Mouse (Mus musculus): ENCODE measurements around the gene Pcna.
"Not testable (repeated sequence)": the region's sequence is repeated elsewhere in the genome, so short reads cannot be mapped to it uniquely, and the experiment has no call there.

The Pcna gene

GRCm38 (mm10) chr2:132252542-132253528 lies at the start of gene Pcna:
TSS of gene Pcna (minus strand) at chr2:132253314.
- peak; percentile 96 to 98 for DNase-seq

- no peak for DNase-seq
Observed at GRCm38 (mm10) chr2:132301436-132301835, 48.3 kb upstream of the Pcna start.

GRCm38 (mm10) chr2:132298250-132298649 lies 45.1 kb upstream of the Pcna start:
- no peak for DNase-seq

- DNase-seq: peak; percentile 22 to 58
Observed at GRCm38 (mm10) chr2:132293694-132294450, 40.8 kb upstream of the Pcna start.

GRCm38 (mm10) chr2:132292083-132292482 lies 39.0 kb upstream of the Pcna start:
- DNase-seq: no peak

- no peak for DNase-seq
Observed at GRCm38 (mm10) chr2:132291265-132291664, 38.2 kb upstream of the Pcna start.

GRCm38 (mm10) chr2:132290808-132291207 lies 37.7 kb upstream of the Pcna start:
- no peak for DNase-seq

GRCm38 (mm10) chr2:132289213-132289612 lies 36.1 kb upstream of the Pcna start:
- not testable (repeated sequence) for DNase-seq

- no peak for DNase-seq
Observed at GRCm38 (mm10) chr2:132286376-132287076, 33.4 kb upstream of the Pcna start.

- DNase-seq: not testable (repeated sequence)
Observed at GRCm38 (mm10) chr2:132285722-132286121, 32.6 kb upstream of the Pcna start.

- no peak for DNase-seq
Observed at GRCm38 (mm10) chr2:132284492-132285139, 31.5 kb upstream of the Pcna start.

- DNase-seq: no peak
Observed at GRCm38 (mm10) chr2:132283236-132284070, 30.3 kb upstream of the Pcna start.

- DNase-seq: no peak
Observed at GRCm38 (mm10) chr2:132282453-132283174, 29.5 kb upstream of the Pcna start.

GRCm38 (mm10) chr2:132281560-132282452 lies 28.7 kb upstream of the Pcna start:
- DNase-seq: no peak

GRCm38 (mm10) chr2:132280518-132281120 lies 27.5 kb upstream of the Pcna start:
- DNase-seq: no peak

- no peak for DNase-seq
Observed at GRCm38 (mm10) chr2:132279978-132280377, 26.9 kb upstream of the Pcna start.

GRCm38 (mm10) chr2:132279336-132279882 lies 26.3 kb upstream of the Pcna start:
- DNase-seq: no peak

- DNase-seq: no peak
Observed at GRCm38 (mm10) chr2:132278273-132278853, 25.2 kb upstream of the Pcna start.

GRCm38 (mm10) chr2:132276249-132276648 lies 23.1 kb upstream of the Pcna start:
- no peak for DNase-seq
